Mouse (Mus musculus) NIH3T3 (cell line): ENCODE measurements around the gene Slc22a21.
"Not testable (repeated sequence)": the region's sequence is repeated elsewhere in the genome, so short reads cannot be mapped to it uniquely, and the experiment has no call there.

ENCODE experiments used
- DNase-seq: peaks from one replicate; pipeline ENCODE4 v3.0.0-alpha.2; 2012; ENCODE audit warnings: low read depth

Gene Slc22a21

GRCm38 (mm10) chr11:54002147-54002760 lies 22.1 kb upstream of the Slc22a21 start:
- peak; percentile 90 for DNase-seq

GRCm38 (mm10) chr11:53997661-53998060 lies 17.5 kb upstream of the Slc22a21 start:
- DNase-seq: no peak

GRCm38 (mm10) chr11:53992264-53992663 lies 12.1 kb upstream of the Slc22a21 start:
- no peak for DNase-seq

- DNase-seq: peak; percentile 42
Observed at GRCm38 (mm10) chr11:53989232-53989631, 9.1 kb upstream of the Slc22a21 start.

GRCm38 (mm10) chr11:53988081-53988480 lies 7.9 kb upstream of the Slc22a21 start:
- no peak for DNase-seq

GRCm38 (mm10) chr11:53981396-53981795 lies 1.3 kb upstream of the Slc22a21 start:
- no peak for DNase-seq

GRCm38 (mm10) chr11:53979456-53979787 lies 710 bp downstream of the Slc22a21 start:
- DNase-seq: not testable (repeated sequence)

- DNase-seq: peak; percentile 48
Observed at GRCm38 (mm10) chr11:53977672-53978071, 2.5 kb downstream of the Slc22a21 start.

- DNase-seq: no peak
Observed at GRCm38 (mm10) chr11:53975559-53975958, 4.6 kb downstream of the Slc22a21 start.

- peak; percentile 58 for DNase-seq
Observed at GRCm38 (mm10) chr11:53958984-53959383, 21.1 kb downstream of the Slc22a21 start.

GRCm38 (mm10) chr11:53958176-53958575 lies 22.0 kb downstream of the Slc22a21 start:
- DNase-seq: peak; percentile 30

GRCm38 (mm10) chr11:53956636-53957035 lies 23.5 kb downstream of the Slc22a21 start:
- peak; percentile 13 for DNase-seq

GRCm38 (mm10) chr11:53954653-53955052 lies 25.5 kb downstream of the Slc22a21 start:
- no peak for DNase-seq

GRCm38 (mm10) chr11:53950133-53950532 lies 30.0 kb downstream of the Slc22a21 start:
- not testable (repeated sequence) for DNase-seq

- DNase-seq: peak; percentile 19
Observed at GRCm38 (mm10) chr11:53931944-53932318, 48.2 kb downstream of the Slc22a21 start.

GRCm38 (mm10) chr11:53931091-53931943 lies 48.8 kb downstream of the Slc22a21 start:
- DNase-seq: peak; percentile 82

GRCm38 (mm10) chr11:53929741-53930140 lies 50.4 kb downstream of the Slc22a21 start:
- no peak for DNase-seq

GRCm38 (mm10) chr11:53928585-53928984 lies 51.5 kb downstream of the Slc22a21 start:
- peak; percentile 72 for DNase-seq

- no peak for DNase-seq
Observed at GRCm38 (mm10) chr11:53926303-53926702, 53.8 kb downstream of the Slc22a21 start.

- no peak for DNase-seq
Observed at GRCm38 (mm10) chr11:53918851-53919250, 61.3 kb downstream of the Slc22a21 start.

- no peak for DNase-seq
Observed at GRCm38 (mm10) chr11:53911011-53911410, 69.1 kb downstream of the Slc22a21 start.

GRCm38 (mm10) chr11:53908686-53909085 lies 71.4 kb downstream of the Slc22a21 start:
- no peak for DNase-seq

GRCm38 (mm10) chr11:53904534-53904925 lies 75.6 kb downstream of the Slc22a21 start:
- DNase-seq: no peak
